Mouse (Mus musculus): ENCODE measurements around the gene Camkmt. TPM values are rescaled to one million over a fixed set of nuclear protein-coding genes. Genes with fewer than 3 reads are reported as not detected.

Camkmt gene
- total RNA-seq, 2 experiments from 2014 or later = 2.1 to 5.3 TPM

DNA sequence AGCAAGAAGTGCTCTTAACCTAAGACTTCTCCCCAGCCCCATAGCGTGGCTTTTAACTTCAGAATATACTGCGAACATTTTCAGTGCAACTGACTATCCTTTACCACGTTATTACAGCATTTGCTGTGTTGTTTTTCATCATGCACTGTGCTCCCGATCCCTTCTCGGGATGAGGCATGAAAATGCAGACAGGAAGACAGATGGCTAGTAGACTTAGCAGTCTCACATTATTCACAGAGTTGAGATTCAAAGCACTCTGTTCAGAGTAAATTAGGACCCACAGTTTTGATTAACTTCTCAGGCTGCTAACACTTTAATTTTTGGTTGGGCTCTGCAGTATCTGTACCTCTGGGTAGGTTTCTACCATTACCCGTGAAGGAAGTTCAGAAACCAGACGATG is 189.4 kb downstream of the Camkmt start:
- no peak for ATAC-seq (replicated peaks; ENCODE audit: poor library complexity)

GRCm38 (mm10) chr17:85282447-85282846 is 192.1 kb downstream of the Camkmt start:
- ATAC-seq (replicated peaks; ENCODE audit: poor library complexity) = no peak

DNA sequence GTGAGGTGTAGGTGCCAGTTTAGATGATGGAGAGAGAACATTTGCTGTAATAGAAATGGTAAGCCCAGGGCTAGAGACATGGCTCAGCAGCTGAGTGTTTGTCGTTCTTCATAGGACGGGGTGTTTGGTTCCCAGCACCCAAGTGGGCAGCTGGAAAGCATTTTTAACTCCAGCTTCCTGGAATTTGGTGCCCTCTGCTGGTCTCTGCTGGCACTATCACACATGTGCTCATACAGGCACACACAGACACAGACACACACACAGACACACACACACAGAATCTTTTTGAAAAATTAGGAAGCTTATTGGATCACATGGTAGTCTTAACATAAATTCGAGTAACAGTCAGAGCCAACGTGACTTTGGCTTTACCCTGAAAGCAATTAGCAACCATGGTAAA is 200.8 kb downstream of the Camkmt start:
- no peak for ATAC-seq (replicated peaks; ENCODE audit: poor library complexity)

- ATAC-seq (replicated peaks; ENCODE audit: poor library complexity) = no peak
These were observed 201.2 kb downstream of the Camkmt start for GRCm38 (mm10) chr17:85291601-85292000.

DNA sequence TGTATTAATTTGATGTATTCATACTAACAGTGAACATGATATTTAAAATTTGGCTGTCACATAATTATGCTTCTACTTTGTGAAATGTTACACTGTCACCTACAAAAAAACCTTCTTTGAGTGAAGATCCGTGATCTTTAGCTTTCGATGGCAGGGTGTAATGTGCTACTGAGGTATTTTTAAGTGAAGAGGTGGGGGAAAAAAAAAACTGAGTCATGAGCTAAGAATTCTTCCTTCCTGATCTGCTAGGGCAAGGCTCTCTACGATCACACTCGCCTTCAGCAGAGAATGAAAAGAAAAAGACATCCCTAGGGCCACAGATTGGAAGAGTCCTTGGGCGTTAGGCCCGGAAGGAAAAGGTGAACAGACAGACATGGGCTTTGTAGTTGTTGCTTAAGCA is 201.9 kb downstream of the Camkmt start:
- no peak for ATAC-seq (replicated peaks; ENCODE audit: poor library complexity)

- ATAC-seq (replicated peaks; ENCODE audit: poor library complexity) = no peak
These were observed 213.3 kb downstream of the Camkmt start for GRCm38 (mm10) chr17:85303686-85304085.

- ATAC-seq (replicated peaks; ENCODE audit: poor library complexity) = no peak
These were observed 218.2 kb downstream of the Camkmt start for GRCm38 (mm10) chr17:85308566-85308965.

DNA sequence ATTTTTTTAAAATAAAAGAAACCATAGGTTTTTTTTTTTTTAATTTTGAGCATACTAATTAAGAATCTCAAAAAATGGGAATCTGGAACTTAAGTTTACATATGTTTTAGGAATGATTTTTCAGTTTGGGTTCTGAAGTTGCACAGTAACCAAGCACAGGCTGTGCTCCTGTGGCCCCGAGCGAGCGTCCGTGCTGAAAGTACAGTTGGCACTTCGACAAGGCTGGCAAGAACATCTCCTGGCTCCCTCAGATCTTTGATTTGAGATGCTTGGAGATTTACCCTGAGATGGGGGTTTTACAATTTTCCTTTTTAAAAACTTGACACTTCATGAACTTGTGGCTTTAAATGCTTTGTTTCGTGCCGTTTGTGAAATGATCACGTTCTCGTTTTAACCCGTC is 218.7 kb downstream of the Camkmt start:
- ATAC-seq (replicated peaks; ENCODE audit: poor library complexity) = no peak

DNA sequence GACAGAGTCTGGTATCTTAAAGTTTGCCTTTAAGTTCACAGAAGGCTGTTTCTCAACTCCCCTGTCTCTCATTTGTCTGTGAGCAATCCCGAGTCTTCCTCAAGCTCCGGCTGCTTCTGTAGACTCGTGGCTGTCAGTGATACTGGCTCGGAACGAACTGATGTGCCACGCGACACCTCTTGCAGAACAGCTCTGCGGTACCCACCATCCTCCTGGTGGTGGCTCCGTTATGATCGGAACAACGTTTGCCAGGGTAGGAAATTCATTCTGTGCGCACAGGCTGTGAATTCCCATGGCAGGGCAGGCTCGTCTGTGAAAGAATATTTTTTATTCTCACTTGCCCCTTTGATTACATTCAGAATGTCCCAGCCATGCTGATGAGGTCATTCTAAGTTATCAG is 221.0 kb downstream of the Camkmt start:
- ATAC-seq (replicated peaks; ENCODE audit: poor library complexity) = no peak

- ATAC-seq (replicated peaks; ENCODE audit: poor library complexity) = no peak
These were observed 228.0 kb downstream of the Camkmt start for GRCm38 (mm10) chr17:85318401-85318800.

DNA sequence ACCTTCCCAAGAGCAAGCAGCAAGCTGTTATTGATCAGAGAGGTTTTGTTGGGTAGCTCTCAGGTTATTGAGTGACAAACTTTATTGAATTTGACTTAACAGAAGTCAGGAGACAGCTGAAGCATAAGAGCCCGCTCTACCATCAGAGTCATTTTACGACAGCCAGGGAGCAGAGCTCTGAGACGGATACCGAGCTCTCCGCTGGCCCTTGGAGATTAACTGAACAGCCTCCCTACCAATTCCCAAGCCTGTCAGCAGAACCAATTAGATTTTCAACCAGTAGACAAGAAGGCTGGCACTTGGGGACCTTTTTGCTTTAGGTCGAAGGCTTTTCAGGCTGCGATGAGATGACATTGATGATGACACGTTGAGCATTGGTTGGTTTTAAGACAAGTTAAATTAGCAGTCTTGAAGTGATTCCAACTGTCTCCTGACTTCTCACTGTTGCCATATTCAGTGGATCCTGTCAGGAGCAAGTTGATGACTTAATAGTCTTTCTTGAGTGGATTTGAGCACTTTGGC is 229.5 kb downstream of the Camkmt start:
- no peak for ATAC-seq (replicated peaks; ENCODE audit: poor library complexity)

- no peak for ATAC-seq (replicated peaks; ENCODE audit: poor library complexity)
These were observed 238.5 kb downstream of the Camkmt start for GRCm38 (mm10) chr17:85328901-85329300.

DNA sequence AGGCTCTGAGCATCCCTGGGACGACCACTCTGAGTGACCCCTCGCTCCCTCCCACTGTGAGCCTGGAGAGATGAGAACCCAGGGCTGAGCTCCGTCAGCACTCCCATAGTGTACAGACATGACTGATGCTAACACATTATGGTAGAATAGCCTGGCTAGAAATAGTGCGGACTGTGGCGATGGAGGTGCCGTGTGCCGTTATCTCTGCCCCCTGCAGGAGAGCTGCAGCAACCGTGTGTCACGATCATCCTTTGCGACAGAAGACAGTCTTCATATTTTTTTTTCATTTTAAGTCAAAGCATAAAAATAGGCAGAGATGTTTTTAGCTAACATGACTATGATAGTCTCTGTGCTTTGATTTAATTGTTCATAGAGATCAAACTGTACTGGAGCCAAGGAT is 245.1 kb downstream of the Camkmt start:
- no peak for ATAC-seq (replicated peaks; ENCODE audit: poor library complexity)

DNA sequence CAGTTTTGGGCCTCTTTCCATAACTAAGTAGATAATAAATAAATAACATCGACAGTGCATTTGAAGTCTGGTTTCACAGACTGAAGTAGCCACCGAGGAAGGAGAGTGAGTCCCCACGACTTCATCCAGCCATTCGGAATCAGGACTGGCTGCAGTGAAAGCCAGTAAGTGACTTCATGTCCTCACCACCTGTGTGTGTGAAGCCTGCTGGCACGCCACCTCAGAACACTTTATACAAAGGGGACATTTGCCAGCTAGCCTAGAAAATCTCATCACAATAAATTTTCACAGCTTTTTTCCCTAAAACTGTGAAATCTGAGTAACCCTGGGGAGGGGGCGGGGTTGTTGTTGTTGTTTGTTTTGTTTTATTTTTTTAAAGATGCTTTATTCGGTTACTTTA is 247.3 kb downstream of the Camkmt start:
- ATAC-seq (replicated peaks; ENCODE audit: poor library complexity) = no peak

GRCm38 (mm10) chr17:85341134-85341700 is 250.9 kb downstream of the Camkmt start:
- no peak for ATAC-seq (replicated peaks; ENCODE audit: poor library complexity)

DNA sequence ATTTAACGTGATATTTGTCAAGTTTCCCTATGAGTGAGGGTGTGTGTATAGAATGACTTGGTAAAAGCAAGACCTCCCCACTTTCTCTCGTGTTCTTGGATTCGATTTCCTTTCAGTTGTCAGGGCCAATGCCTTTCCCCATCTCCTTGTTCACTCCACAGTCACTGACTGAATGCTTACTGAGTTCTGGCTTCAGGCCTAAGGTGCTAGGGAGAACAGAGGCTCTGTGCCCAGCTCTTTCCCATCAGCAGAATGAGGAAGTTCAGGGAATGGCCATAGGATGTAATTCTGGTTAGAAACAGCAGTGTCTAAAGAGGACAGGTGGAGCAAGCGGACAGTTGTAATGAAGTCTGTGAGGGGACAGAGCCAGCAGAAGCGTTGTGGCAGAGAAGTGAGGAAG is 252.1 kb downstream of the Camkmt start:
- ATAC-seq (replicated peaks; ENCODE audit: poor library complexity) = no peak

- no peak for ATAC-seq (replicated peaks; ENCODE audit: poor library complexity)
These were observed 253.1 kb downstream of the Camkmt start for GRCm38 (mm10) chr17:85343435-85343834.

GRCm38 (mm10) chr17:85346701-85347100 is 256.3 kb downstream of the Camkmt start:
- no peak for ATAC-seq (replicated peaks; ENCODE audit: poor library complexity)

DNA sequence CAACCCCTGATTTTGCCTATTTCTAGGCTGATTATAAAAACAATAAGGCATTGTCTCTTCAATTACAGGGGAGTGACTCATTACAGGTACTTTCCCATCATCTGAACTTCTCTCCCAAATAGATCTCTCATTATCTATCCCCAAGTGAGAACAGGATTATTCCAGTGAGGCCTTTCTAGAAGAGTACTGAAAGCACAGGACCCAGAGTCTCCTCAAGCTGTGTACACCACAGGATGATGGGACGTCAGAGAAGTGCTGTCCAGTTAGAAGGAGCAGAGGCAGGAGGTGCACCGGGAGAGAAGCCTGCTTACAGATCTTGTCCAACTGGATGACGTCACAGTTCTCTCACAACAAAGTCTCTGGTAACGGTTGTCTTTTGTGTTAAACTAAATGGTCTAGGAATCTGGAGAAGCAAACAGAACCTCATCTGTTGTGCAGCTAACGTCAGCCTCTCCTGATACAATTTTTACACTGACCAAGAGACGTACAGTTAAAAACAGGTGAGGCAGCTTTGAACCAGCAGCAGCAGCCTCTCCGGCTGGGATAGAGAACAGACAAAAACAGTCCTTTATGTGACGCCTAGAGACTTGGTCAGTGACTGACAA is 259.1 kb downstream of the Camkmt start:
- no peak for ATAC-seq (replicated peaks; ENCODE audit: poor library complexity)

DNA sequence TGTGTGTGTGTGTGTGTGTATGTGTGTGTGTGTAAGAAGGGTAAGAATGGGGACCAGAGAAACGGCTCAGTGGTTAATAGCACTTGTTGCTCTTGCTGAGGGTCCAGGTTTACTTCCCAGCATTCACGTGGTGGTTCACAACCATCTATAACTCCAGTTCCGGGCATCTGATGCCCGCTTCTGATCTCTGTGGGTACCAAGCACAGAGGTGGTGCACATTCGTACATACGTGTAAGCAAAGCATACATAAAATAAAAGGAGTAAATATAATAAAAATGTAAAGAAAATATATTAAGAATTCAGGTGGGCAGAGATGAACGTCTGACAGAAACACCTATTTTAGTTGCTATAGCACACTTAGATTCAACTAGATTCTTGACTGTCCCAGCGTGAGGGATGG is 260.9 kb downstream of the Camkmt start:
- no peak for ATAC-seq (replicated peaks; ENCODE audit: poor library complexity)

GRCm38 (mm10) chr17:85352731-85353130 is 262.4 kb downstream of the Camkmt start:
- ATAC-seq (replicated peaks; ENCODE audit: poor library complexity) = no peak

DNA sequence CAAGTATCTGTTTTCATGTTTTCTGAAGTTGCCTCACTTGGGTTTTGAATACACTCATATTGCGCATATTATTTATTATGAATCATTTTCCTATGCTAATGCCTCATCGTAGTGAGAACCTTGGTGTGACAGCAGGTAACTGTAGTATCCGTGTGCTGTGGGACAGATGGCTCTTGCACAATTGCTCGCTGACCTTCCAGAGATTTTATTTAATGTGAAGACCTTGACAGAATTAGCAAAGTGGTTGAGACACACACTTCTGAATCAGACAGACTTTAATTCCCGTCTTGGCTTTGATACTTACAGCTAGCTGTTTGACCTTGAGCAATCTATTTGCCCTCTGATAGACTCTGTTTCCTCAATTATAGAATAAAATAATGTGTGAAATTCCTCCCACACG is 262.8 kb downstream of the Camkmt start:
- ATAC-seq (replicated peaks; ENCODE audit: poor library complexity) = no peak

DNA sequence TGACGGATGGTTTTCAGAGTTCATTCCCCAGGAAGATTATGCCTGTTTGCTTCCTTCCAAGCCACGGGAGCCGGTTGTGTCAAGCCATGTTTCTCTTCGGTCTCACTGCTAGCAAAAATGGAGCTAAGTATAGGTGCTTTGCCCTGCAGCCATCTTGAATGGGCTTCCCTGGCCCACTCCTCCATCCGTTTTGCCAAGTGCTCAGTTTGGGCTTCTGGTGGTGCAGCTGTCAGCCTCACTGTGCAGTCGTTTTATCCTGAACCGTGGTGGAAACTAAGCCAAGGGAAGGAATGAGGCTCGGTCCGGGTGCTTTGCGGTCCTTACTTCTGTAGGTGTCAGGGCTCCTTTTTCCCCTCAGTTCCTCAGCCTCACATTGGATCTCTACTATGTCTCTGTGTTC is 263.3 kb downstream of the Camkmt start:
- no peak for ATAC-seq (replicated peaks; ENCODE audit: poor library complexity)

Measured in megakaryocyte progenitor cell, adult 5-6 weeks (primary cell).